9 mouse cellular contexts compared by ENCODE assay signal in genomic region chr17:79713276-79713642, GRCm38 (mm10). TPM values are rescaled to one million over a fixed set of nuclear protein-coding genes. Genes with fewer than 3 reads are reported as not detected.
DNase-seq lines count a peak whose midpoint lies in the region; ATAC-seq and TF ChIP-seq lines count a peak whose summit lies in the region.
"Had no signal": no experiment of that assay in that cellular context is flagged by ENCODE, and none has a peak within 500 bp of the region (broad histone marks: within the 10 kb centered on the region; RNA-seq: fewer than 3 reads in every experiment).

No protein-coding gene starts in this region.

- H3K4me2 ChIP-seq in heart, embryonic 16.5 days (ENCODE audit: low read depth, low read length), result peak overlapping the region; percentile 92
- peak overlapping the region; percentile 41 for H3K4me2 ChIP-seq in liver, embryonic 14.5 days (ENCODE audit: low read depth)

- WGBS in heart, embryonic 16.5 days, result under 1% methylated on average over 24 of the region's 24 CpGs
- 2% methylated on average over 24 of the region's 24 CpGs for WGBS in liver, embryonic 14.5 days (ENCODE audit: insufficient replicate concordance)

- H3K27ac ChIP-seq in bone marrow macrophage, adult 2 months (ENCODE audit: insufficient read depth, low read depth, low read length), result no peak overlapping the region
- no peak overlapping the region for H3K27ac ChIP-seq in heart, embryonic 16.5 days (ENCODE audit: low read length)
- no peak overlapping the region for H3K27ac ChIP-seq in liver, embryonic 14.5 days

- TF ChIP-seq CTCF in bone marrow macrophage, adult 2 months (IDR thresholded peaks at IDR 0.05; ENCODE audit: low read depth, low read length), result no peak
- no peak for TF ChIP-seq CTCF in liver, embryonic 14.5 days (IDR thresholded peaks at IDR 0.05; ENCODE audit: low read depth)

- ATAC-seq in heart, embryonic 16.5 days (replicated peaks; ENCODE audit: extremely low read depth, insufficient read depth, low FRiP score), result no peak
- no peak for ATAC-seq in liver, embryonic 14.5 days (ENCODE audit: insufficient read depth)

- intact Hi-C loops in heart, postnatal 25 days (cut with DNase I), result loop anchor here (10.0 kb wide), 1 partner anchor 598 kb away; no protein-coding TSS in a partner anchor

- peaks cover 4% of the 10 kb centered on the region; the same call in 1 of the 2 replicates for H3K4me1 ChIP-seq in bone marrow macrophage, adult 2 months (ENCODE audit: control insufficient read depth, insufficient read depth, low read length)
- H3K4me1 ChIP-seq in heart, embryonic 16.5 days (ENCODE audit: control insufficient read depth, insufficient read depth, low read length), result peaks cover 24% of the 10 kb centered on the region
- no peaks in the 10 kb centered on the region for H3K4me1 ChIP-seq in liver, embryonic 14.5 days (replicated peaks; ENCODE audit: control insufficient read depth in 2 of 2, insufficient read depth in 2 of 2, low read length in 1 of 2)

- no peaks in the 10 kb centered on the region for H3K9me3 ChIP-seq in heart, embryonic 16.5 days (replicated peaks; ENCODE audit: control insufficient read depth, low read length)
- H3K9me3 ChIP-seq in liver, embryonic 14.5 days (ENCODE audit: control insufficient read depth, low read length), result no peaks in the 10 kb centered on the region

- peak overlapping the region; percentile 21 for H3K9ac ChIP-seq in heart, embryonic 16.5 days (ENCODE audit: low read length)
- no peak overlapping the region for H3K9ac ChIP-seq in liver, embryonic 14.5 days (replicated peaks)

- peak overlapping the region; percentile 33 for H3K4me3 ChIP-seq in bone marrow macrophage, adult 2 months (ENCODE audit: insufficient read depth, low read length)
- H3K4me3 ChIP-seq in heart, embryonic 16.5 days (ENCODE audit: low read length), result peak overlapping the region; percentile 54
- peak overlapping the region in 1 of 2 experiments; percentile 29; a peak in 2 of 4 replicates for H3K4me3 ChIP-seq in liver, embryonic 14.5 days (ENCODE audit: insufficient read depth in 1 of 2, low read depth in 2 of 2, low read length in 2 of 2)

- TF ChIP-seq POLR2A in bone marrow macrophage, adult 2 months (IDR thresholded peaks at IDR 0.05; ENCODE audit: borderline replicate concordance, low read depth, low read length), result no peak

- no peaks in the 10 kb centered on the region for H3K36me3 ChIP-seq in heart, embryonic 16.5 days (ENCODE audit: control insufficient read depth, insufficient read depth)
- H3K36me3 ChIP-seq in liver, embryonic 14.5 days (replicated peaks; ENCODE audit: control insufficient read depth, insufficient read depth, low read depth), result no peaks in the 10 kb centered on the region
- H3K36me3 ChIP-seq: G1E had no signal

- peak; percentile 14 to 55 for DNase-seq in heart, adult 18-20 months
- DNase-seq in heart, postnatal 25 days (ENCODE audit: low spot score), result no peak
- no peak for DNase-seq in liver, embryonic 14.5 days (ENCODE audit: low read depth in 3 of 3, low spot score in 3 of 3)
- peak; percentile 49 for DNase-seq in testis, postnatal 10 days (ENCODE audit: low spot score)
- DNase-seq in urinary bladder, postnatal 25 days (ENCODE audit: low spot score), result no peak
- no peak for DNase-seq in spleen, postnatal 10 days (ENCODE audit: low spot score in 2 of 2)

- peaks cover 51% of the 10 kb centered on the region for H3K27me3 ChIP-seq in heart, embryonic 16.5 days (ENCODE audit: control insufficient read depth, insufficient read depth, low read length)
- peaks cover 66% of the 10 kb centered on the region for H3K27me3 ChIP-seq in liver, embryonic 14.5 days (ENCODE audit: control insufficient read depth, insufficient read depth, low read length)

- no peak for TF ChIP-seq EP300 in liver, embryonic 14.5 days (IDR thresholded peaks at IDR 0.05; ENCODE audit: low read depth)

RNA-seq across cellular contexts. Expression of gene Cyp1b1, which starts 1.6 kb away (rescaled TPM):
- total RNA-seq in heart, adult 18-20 months (2021), result 10 to 100 TPM in 1 of 2 experiments, 1 to 10 TPM in 1; 6.2 to 11.0 TPM
- 1 to 10 TPM; 3.2 to 3.4 TPM for total RNA-seq in heart, postnatal 25 days (2021)
- 2.6 and 2.8 TPM in 2 replicates for polyA plus RNA-seq in bone marrow macrophage, adult 2 months (2012; ENCODE audit: insufficient read depth, insufficient read length, missing spikeins)
- 2.0 and 2.4 TPM in 2 replicates for polyA plus RNA-seq in heart, embryonic 16.5 days (2015; fragmentation: Nextera tagmentation; extraction: Ambion mirVana)
- polyA plus RNA-seq in liver, embryonic 14.5 days (2012; rRNA removed), result 0.10 and 0.13 TPM in 2 replicates
- polyA plus RNA-seq in liver, embryonic 14.5 days (2014; fragmentation: Nextera tagmentation; extraction: Ambion mirVana), result 0.13 and 0.16 TPM in 2 replicates
- polyA plus RNA-seq: G1E had no signal

Comparison
In these comparisons a context has a peak if more than half of its experiments do, and no peak if none do; other contexts are left out.
1. DNase-seq: peak in heart, adult 18-20 months (2 of 2) and testis, postnatal 10 days (single experiment); none in heart, postnatal 25 days (single experiment), liver, embryonic 14.5 days (0 of 3), urinary bladder, postnatal 25 days (single experiment) and spleen, postnatal 10 days (0 of 2).